Mouse (Mus musculus): ENCODE measurements around the gene Fbxo46.

DNA sequence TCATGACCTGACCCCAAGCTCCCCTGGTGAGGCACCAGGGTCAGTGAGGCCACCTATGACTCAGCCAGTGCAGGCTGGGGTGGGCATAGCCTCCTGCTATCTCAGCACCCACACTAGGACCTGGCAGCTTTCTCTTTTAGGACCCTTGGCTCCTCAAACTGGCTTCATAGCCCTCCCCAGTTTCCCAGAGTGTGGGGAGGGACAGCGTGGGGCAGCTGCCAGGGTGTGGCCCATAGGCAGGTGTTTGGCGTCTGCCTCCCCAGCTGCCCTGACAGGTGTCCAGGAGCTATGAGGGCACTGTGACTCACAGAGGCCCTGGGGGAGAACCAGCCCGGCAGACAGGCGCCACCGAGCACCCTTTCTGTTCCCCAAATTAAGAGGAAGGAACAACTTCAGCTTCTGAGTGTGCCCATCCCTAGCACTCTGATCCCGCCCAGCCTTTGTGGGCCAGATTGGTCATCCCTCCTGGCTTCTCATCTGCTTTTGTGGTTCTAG lies 35.3 kb upstream of the Fbxo46 start:
- no peak for TF ChIP-seq POLR2A (IDR thresholded peaks at IDR 0.05; ENCODE audit: insufficient read depth, low read depth, low read length)
- TF ChIP-seq CTCF (IDR thresholded peaks at IDR 0.05; ENCODE audit: insufficient read depth, low read depth, low read length) = no peak

Measured in olfactory bulb, adult 2 months (tissue).